12 mouse cellular contexts compared by ENCODE assay signal in the genomic region with DNA sequence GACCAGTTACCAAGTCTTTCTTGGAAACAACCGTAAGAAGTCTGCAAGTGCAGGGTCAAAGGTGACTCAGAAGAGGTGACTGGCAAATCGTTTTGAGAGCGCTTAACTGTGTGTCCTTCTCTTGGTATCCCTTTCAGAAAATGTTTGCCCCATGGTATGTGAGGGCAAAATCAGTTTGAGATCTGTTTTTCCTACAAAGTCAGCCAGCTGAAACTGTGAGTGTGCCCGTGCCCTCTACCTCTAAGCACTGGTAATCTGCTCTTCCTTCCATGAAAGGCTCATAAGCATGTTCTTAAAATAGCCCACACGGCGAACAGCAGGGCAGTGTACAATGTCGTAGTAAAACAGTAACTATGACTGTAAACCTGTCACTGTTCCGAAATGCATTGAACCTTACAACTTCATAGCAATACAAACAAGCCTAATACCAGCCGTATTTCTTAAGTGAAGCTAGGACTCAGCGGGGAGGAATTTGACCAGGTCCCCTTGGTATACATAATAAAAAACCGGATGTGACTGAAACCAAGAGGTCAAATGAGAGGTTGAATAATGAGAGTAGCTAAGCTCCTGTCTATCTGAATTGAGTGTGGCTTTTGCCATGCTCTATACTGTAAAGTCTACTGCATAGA. TPM values are rescaled to one million over a fixed set of nuclear protein-coding genes. Genes with fewer than 3 reads are reported as not detected.
DNase-seq lines count a peak whose midpoint lies in the region; ATAC-seq and TF ChIP-seq lines count a peak whose summit lies in the region.
"Had no signal": no experiment of that assay in that cellular context is flagged by ENCODE, and none has a peak within 500 bp of the region (broad histone marks: within the 10 kb centered on the region; RNA-seq: fewer than 3 reads in every experiment).

No protein-coding gene starts in this region.

- no peaks in the 10 kb centered on the region for H3K27me3 ChIP-seq in heart, embryonic 10.5 days (ENCODE audit: insufficient read depth, poor library complexity, severe bottlenecking)
- H3K27me3 ChIP-seq in ES-Bruce4 (ENCODE audit: control insufficient read depth, insufficient read depth, low read length, poor library complexity, severe bottlenecking) = no peaks in the 10 kb centered on the region
- no peaks in the 10 kb centered on the region for H3K27me3 ChIP-seq in kidney, adult 2 months (replicated peaks; ENCODE audit: control insufficient read depth, insufficient read depth, low read length)
- H3K27me3 ChIP-seq in limb, embryonic 12.5 days = no peaks in the 10 kb centered on the region

- H3K36me3 ChIP-seq in heart, embryonic 10.5 days = no peaks in the 10 kb centered on the region
- no peaks in the 10 kb centered on the region for H3K36me3 ChIP-seq in ES-Bruce4 (ENCODE audit: control insufficient read depth, insufficient read depth, low read length, poor library complexity, severe bottlenecking)
- H3K36me3 ChIP-seq in kidney, adult 2 months (ENCODE audit: control insufficient read depth, insufficient read depth, low read length) = no peaks in the 10 kb centered on the region
- no peaks in the 10 kb centered on the region for H3K36me3 ChIP-seq in limb, embryonic 12.5 days

- no peak overlapping the region for H3K9ac ChIP-seq in ES-Bruce4 (ENCODE audit: low read depth, poor library complexity, severe bottlenecking)
- no peak overlapping the region for H3K9ac ChIP-seq in limb, embryonic 12.5 days (replicated peaks)
- H3K9ac ChIP-seq: liver, embryonic 14.5 days had no signal

- no peak for TF ChIP-seq POLR2A in ES-Bruce4 (IDR thresholded peaks at IDR 0.05; ENCODE audit: insufficient read depth, low read length)
- no peak for TF ChIP-seq POLR2A in kidney, adult 2 months (IDR thresholded peaks at IDR 0.05; ENCODE audit: low read depth, low read length)

- DNase-seq in heart, embryonic 10.5 days (ENCODE audit: low spot score) = no peak
- no peak for DNase-seq in heart, adult 8-10 months (ENCODE audit: low spot score)
- DNase-seq in kidney, adult 2 months = peak; percentile 95
- DNase-seq in adrenal gland, adult 2 months = no peak
- no peak for DNase-seq in gastrocnemius, postnatal 25 days
- DNase-seq: cerebellum, postnatal 25 days; midbrain, embryonic 14.5 days; spleen, adult 18-20 months had no signal

- peak overlapping the region; percentile 11; the same call in 1 of the 2 replicates for H3K4me2 ChIP-seq in limb, embryonic 12.5 days

- peaks cover 18% of the 10 kb centered on the region; the same call in 1 of the 2 replicates for H3K4me1 ChIP-seq in heart, embryonic 10.5 days
- peaks cover 3% of the 10 kb centered on the region for H3K4me1 ChIP-seq in ES-Bruce4 (ENCODE audit: control insufficient read depth, insufficient read depth, low read length)
- peaks cover 17% of the 10 kb centered on the region; the same call in 1 of the 2 replicates for H3K4me1 ChIP-seq in kidney, adult 2 months (ENCODE audit: control insufficient read depth, insufficient read depth, low read length)
- H3K4me1 ChIP-seq in limb, embryonic 12.5 days (replicated peaks) = peaks cover 57% of the 10 kb centered on the region

- H3K9me3 ChIP-seq in heart, embryonic 10.5 days = no peaks in the 10 kb centered on the region
- no peaks in the 10 kb centered on the region for H3K9me3 ChIP-seq in ES-Bruce4 (replicated peaks; ENCODE audit: control insufficient read depth, insufficient read depth, low read length, poor library complexity, severe bottlenecking)
- no peaks in the 10 kb centered on the region for H3K9me3 ChIP-seq in limb, embryonic 12.5 days

- no peak for TF ChIP-seq CTCF in ES-Bruce4 (IDR thresholded peaks at IDR 0.05; ENCODE audit: low read depth, low read length)
- TF ChIP-seq CTCF in kidney, adult 2 months (conservative IDR thresholded peaks at IDR 0.05; ENCODE audit: insufficient read depth, insufficient read length, low read depth, low read length) = no peak

- TF ChIP-seq EP300 in ES-Bruce4 (IDR thresholded peaks at IDR 0.05; ENCODE audit: insufficient read depth, low read depth, low read length) = no peak

- WGBS in heart, embryonic 10.5 days = 57% methylated on average over 11 of the region's 11 CpGs
- 20% methylated on average over 11 of the region's 11 CpGs for WGBS in kidney, adult 2 months
- 10% methylated on average over 11 of the region's 11 CpGs for WGBS in limb, embryonic 12.5 days

- no peak overlapping the region for H3K4me3 ChIP-seq in heart, embryonic 10.5 days
- H3K4me3 ChIP-seq in ES-Bruce4 (ENCODE audit: low read depth, low read length) = no peak overlapping the region
- H3K4me3 ChIP-seq in kidney, adult 2 months (ENCODE audit: insufficient read depth, low read depth, low read length) = no peak overlapping the region
- H3K4me3 ChIP-seq in limb, embryonic 12.5 days (replicated peaks) = no peak overlapping the region

- H3K27ac ChIP-seq in heart, embryonic 10.5 days = peak overlapping the region; percentile 70; the same call in 1 of the 2 replicates
- H3K27ac ChIP-seq in ES-Bruce4 (ENCODE audit: insufficient read depth, low read length) = peak overlapping the region; percentile 72
- peak overlapping the region; percentile 94 for H3K27ac ChIP-seq in kidney, adult 2 months (ENCODE audit: insufficient read depth, low read depth, low read length)
- H3K27ac ChIP-seq in limb, embryonic 12.5 days = peak overlapping the region; percentile 69
- H3K27ac ChIP-seq: liver, embryonic 14.5 days had no signal

- peak; percentile 75 for ATAC-seq in limb, embryonic 12.5 days (ENCODE audit: insufficient number of reproducible peaks, insufficient read depth, low FRiP score, low TSS enrichment, low read depth)
- no peak for ATAC-seq in granulocyte monocyte progenitor cell, adult 5-6 weeks (replicated peaks; ENCODE audit: poor library complexity, severe bottlenecking)

RNA-seq across cellular contexts. Expression of a gene that starts 14.2 kb away (rescaled TPM):
- polyA plus RNA-seq in heart, embryonic 10.5 days (2016; fragmentation: Nextera tagmentation; extraction: Ambion mirVana) = 48.9 and 72.1 TPM in 2 replicates
- total RNA-seq in heart, adult 8-10 months (2022) = 10 to 100 TPM; 33.9 to 39.6 (median 36.0) TPM
- polyA plus RNA-seq in ES-Bruce4 (2011; ENCODE audit: insufficient read depth, insufficient read length, low read depth, missing spikeins) = 54.4 and 55.6 TPM in 2 replicates
- polyA plus RNA-seq in kidney, adult 2 months (2012; rRNA removed) = 75.4 and 75.9 TPM in 2 replicates
- 74.0 and 78.7 TPM in 2 replicates for polyA plus RNA-seq in limb, embryonic 12.5 days (2016; fragmentation: Nextera tagmentation; extraction: Ambion mirVana)
- total RNA-seq in granulocyte monocyte progenitor cell, adult 5-6 weeks (2014; fragmentation: Nextera tagmentation) = 17.0 and 33.3 TPM in 2 replicates
- 16.4 and 23.8 TPM in 2 replicates for total RNA-seq in granulocyte monocyte progenitor cell, adult 5-6 weeks (2017)
- total RNA-seq in adrenal gland, adult 2 months (2021) = 100 to 1,000 TPM; 127 to 133 TPM
- polyA plus RNA-seq in adrenal gland, adult 2 months (2012; rRNA removed) = 196 and 209 TPM in 2 replicates
- 10 to 100 TPM; 44.2 to 45.6 TPM for total RNA-seq in gastrocnemius, postnatal 25 days (2021)
